Mouse (Mus musculus) MN1 (cell line): ENCODE data around the gene Mier1.
"Not testable (repeated sequence)": the region's sequence is repeated elsewhere in the genome, so short reads cannot be mapped to it uniquely, and the experiment has no call there.

ENCODE experiments used
- DNase-seq: peaks from one replicate; pipeline ENCODE4 v3.0.0-alpha.2; 2016; ENCODE audit warnings: low spot score

Gene Mier1

GRCm38 (mm10) chr4:103166198-103166597 lies 52.0 kb downstream of the Mier1 start:
- DNase-seq, result not testable (repeated sequence)

DNA sequence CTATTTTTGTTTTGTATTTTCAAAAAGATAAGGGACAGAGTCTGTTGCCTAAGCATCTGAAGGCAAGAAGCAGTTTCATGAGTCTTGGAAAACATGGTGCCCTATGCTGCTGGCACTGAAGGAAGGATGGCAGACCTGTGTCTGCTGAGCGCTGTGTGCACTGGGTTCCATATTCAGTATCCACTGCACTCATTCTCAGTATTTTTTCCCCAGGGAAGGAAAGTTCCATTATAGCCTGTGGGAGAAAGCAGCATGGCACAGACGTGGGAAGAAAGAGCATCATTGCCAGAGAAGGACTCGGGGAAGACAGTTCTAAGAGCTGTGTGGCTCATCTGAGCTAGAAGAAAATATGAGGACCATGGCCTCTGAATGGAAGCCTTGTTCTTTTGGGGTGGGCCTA lies 57.1 kb downstream of the Mier1 start:
- DNase-seq, result no peak

DNA sequence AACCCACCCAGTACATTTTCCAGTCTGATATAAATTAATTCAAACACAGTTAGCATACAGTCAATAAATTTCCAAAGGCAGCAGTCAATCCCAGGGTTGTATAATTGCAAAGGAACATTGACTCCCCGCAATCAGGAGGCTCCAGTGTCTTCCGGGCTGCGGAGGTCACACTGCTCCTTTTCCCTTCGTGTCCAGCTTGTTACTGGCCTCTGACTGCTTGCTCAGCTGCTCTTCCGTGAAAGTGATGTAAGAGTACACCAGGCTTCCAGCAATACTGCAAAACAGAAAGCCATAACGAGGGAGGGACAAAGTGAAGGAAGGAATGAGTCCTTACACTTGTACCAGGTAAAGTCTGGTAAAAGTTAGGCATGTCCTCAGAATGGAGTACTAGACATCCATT lies 59.3 kb downstream of the Mier1 start:
- DNase-seq, result no peak

DNA sequence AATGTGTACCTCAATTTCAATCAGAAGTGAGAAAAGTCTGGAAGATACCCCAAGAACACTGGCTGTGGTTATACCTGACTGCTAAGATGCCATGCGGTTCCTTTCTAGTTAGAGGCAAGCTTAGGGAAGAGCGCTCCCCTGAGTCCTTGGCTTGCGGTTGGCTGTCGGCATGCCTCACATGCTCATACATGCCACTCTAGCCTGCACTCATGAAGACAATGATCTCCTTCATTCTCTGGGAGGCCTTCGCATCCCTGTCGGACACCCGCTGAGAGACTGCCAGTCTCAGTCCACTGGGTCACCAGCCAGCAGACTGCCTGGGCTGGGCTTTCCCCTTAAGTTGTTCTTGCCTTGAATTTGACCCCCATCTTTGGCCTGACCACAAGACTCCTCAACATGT lies 59.8 kb downstream of the Mier1 start:
- no peak for DNase-seq

DNA sequence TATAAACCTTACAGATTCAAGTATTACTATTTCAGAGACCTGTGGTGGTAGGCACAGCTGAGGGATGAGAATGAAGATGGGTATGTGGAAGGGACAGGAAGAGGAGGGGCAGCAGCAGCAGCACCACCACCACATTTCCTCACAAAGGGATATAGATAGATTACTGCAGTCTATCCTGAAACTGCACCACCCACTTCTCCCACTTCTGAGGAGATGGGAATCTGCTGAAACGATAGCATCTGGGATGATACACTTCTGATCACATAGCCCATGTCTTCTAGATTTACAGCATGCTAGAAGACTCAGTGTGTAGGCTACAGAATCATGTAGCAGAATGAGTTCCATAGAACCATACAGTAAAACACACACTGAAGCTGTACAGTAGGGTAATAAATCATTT lies 63.5 kb downstream of the Mier1 start:
- DNase-seq, result no peak

- DNase-seq, result no peak
These were observed 64.6 kb downstream of the Mier1 start for GRCm38 (mm10) chr4:103178635-103179318.

- DNase-seq, result no peak
These were observed 65.4 kb downstream of the Mier1 start for GRCm38 (mm10) chr4:103179581-103179980.

GRCm38 (mm10) chr4:103180300-103180888 lies 66.2 kb downstream of the Mier1 start:
- DNase-seq, result no peak

DNA sequence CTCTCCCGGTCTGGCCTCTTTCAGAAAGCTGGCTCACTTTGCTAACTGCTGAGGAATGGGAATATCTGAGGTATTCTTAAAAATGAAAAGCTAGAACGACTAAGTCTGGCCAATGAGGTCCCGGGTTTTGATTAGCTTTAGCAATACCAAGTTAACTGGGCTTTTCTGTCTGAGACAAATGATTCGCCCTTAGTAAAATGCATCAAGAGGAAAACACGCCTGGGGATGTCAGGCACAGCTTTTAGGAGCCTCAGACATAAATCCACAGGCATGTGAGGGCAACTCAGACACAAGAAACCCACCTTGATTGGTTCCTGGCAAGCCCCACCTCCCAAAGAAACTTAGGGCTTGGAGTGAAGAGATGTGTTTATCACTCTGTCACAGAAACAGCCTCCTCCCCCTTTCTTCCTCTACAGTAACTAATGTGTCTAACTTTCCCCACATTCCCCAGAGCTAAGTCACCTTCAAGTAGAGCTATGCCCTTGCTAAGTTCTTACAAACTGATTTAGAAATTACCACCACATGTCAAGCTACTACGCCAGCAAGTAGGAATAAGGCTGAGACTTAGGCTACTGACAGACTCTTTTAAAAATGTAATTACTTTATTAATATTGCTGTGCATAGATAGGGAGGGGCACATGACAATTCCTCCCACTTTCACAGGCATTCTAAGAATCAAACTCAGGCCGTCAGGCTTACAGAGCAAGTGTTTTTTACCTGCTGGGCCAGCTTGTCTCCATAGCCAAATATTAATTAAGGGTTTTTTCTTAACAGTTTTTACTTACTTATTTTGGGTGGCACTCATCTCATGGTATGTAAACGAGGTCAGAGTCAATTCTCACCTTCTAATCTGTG lies 74.8 kb downstream of the Mier1 start:
- no peak for DNase-seq

DNA sequence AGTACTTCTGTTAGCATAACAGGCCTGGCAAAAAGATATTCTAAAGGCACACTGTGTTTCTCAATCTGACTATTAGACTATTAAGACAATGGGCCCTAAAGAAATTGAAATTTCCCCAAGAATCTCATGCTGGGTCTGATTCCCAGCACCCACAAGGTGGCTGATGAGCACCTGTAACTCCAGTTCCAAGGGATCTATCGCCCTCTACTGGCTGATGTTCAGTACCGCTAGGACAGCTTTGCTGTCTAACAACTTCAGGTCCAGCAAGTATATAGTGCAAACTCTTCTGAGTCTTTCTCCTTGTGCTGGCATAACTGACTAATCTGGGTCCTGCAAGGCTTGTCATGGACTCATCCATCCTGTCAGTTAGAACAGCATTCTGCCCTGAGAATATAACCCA lies 78.2 kb downstream of the Mier1 start:
- DNase-seq, result no peak

DNA sequence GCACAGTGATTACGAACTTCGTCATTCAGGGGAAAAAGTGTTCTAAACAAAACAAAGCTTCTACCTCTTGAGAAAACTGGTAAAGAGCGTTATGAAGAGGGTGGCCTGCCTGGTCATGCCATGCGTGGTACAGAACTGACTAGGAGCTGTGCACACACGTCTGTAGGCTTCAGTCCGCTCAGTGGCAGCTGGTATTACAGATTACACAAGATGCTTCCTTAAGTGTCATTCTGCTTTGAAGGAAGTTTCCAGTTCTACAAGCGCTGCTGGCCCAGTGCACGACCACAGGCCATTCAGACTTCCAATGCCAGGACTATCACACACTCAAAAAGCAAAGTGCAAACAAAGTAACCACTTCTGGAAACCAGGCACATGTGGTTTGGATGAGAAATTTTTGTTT lies 83.2 kb downstream of the Mier1 start:
- DNase-seq, result no peak

GRCm38 (mm10) chr4:103199086-103199485 lies 84.9 kb downstream of the Mier1 start:
- no peak for DNase-seq

- DNase-seq, result no peak
These were observed 85.9 kb downstream of the Mier1 start for GRCm38 (mm10) chr4:103200046-103200445.

GRCm38 (mm10) chr4:103203646-103204045 lies 89.5 kb downstream of the Mier1 start:
- no peak for DNase-seq

- DNase-seq, result no peak
These were observed 94.4 kb downstream of the Mier1 start for GRCm38 (mm10) chr4:103208553-103208952.

GRCm38 (mm10) chr4:103213859-103214497 lies 99.8 kb downstream of the Mier1 start:
- DNase-seq, result peak; percentile 9

DNA sequence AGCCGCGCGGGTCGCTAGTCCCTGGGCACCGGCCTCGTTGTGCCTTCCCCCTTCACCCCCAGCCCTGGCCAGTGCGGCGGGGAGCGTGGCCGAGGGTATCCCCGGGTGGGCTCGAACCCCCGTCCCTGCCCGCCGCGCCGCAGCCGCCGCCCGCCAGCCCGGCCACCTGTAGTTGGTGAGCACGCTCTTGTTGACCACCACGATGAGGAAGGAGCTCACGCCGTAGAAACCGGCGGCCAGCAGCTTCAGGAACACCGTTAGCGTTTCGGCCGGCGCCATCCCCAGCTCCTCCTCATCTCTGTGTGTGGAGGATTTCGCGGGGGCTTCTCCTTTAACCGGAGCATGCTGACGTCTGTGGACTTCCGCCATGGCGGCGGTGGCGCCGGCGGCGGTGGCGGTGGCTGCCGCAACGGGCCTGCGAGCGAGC lies 100.3 kb downstream of the Mier1 start:
- DNase-seq, result peak; percentile 41
